Mouse (Mus musculus): Measurements from ENCODE around the gene Tdrd9. TPM values are rescaled to one million over a fixed set of nuclear protein-coding genes. Genes with fewer than 3 reads are reported as not detected.
"Not testable (repeated sequence)": the region's sequence is repeated elsewhere in the genome, so short reads cannot be mapped to it uniquely, and the experiment has no call there.

The Tdrd9 gene
- polyA plus RNA-seq, 1 experiment from 2014 or later, result 0.47 TPM

DNA sequence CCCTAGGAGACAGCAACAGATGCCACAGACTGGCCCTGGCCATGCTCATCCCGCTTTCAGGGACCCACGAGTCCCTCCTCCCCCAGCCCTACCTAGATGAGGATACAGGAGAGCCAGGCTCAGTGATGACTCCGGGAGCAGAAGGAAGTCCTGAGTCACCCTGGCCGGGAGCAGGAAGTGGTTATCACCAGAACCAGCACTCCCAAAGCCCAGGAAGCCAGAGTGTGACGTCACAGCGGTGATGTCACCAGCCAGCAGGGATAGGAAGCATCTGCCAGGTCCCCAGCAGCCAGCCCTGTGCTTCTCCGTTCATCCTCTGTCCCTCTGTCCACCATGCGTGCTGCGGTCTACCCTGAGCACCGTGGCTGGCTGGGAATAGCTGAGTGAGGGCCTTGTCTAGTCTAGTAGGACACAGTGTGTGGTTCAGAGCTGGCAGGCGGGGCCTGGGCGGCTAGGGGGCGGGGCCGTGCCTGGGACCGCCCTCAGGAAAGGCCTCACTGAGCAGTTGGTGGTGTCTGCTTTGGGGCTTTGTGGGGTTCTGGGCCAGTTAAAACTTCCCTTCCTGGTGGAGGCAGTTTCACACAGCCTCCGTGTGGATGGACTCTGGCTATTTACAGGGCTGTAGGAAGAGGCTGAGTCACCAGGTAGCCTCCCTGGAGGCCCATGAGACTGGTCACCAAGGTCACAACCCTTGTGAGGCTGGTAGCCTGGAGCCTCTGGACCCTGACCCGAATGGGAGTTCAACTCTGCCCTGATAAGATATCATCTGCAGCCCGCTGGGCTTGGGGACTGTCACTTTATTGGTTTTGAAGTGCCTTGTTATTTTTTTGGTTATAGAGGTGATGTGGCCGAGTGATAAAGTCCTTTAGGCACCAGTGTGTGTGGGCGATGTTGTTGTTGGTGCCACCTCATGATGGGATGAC lies 27.0 kb upstream of the Tdrd9 start:
- peak overlapping the region; percentile 41 for H3K4me2 ChIP-seq
- peak overlapping the region; percentile 93 for H3K27ac ChIP-seq
- 0 out of 2 replicates have a peak overlapping the region, but pooled peaks have one; percentile 2 for H3K9ac ChIP-seq
- WGBS, result 61% methylated on average over 18 of the region's 20 CpGs
- peaks cover 36% of the 10 kb centered on the region for H3K4me1 ChIP-seq
- not testable (repeated sequence) for H3K9me3 ChIP-seq (replicated peaks); H3K27me3 ChIP-seq; H3K36me3 ChIP-seq
- H3K4me3 ChIP-seq (replicated peaks), result 0 out of 2 replicates have a peak overlapping the region, but pooled peaks have one; percentile 6
- peak; percentile 66 for ATAC-seq (replicated peaks; ENCODE audit: low FRiP score)

DNA sequence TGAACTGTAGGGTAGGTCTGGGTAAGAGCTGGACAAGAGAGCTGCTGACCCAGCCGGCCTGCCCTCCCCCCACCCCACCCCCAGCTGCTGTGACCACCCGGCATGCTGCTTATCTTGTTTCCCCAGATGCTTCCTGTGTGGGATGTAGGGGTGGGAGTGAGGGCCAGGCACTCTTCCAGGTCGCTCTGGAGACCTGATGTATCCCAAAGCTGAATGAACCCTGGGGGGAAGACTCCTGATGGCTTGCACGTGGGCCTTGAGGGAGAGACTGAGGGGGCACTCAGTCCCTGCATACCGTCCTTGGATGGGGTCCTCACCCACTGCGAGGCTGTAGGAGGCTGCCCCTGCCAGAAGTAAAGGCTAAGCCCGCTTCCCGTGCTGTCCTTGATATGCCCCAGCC lies 26.2 kb upstream of the Tdrd9 start:
- ATAC-seq (replicated peaks; ENCODE audit: low FRiP score), result peak; percentile 15; the same call in 1 of the 2 replicates
- Histone ChIP-seq H3K36me3 (no peaks in the 10 kb centered on the region), H3K9ac (no peak overlapping the region), H3K9me3 (replicated peaks) (no peaks in the 10 kb centered on the region), H3K4me3 (replicated peaks) (no peak overlapping the region), H3K27me3 (no peaks in the 10 kb centered on the region), H3K4me1 (peaks cover 33% of the 10 kb centered on the region), H3K4me2 (0 out of 2 replicates have a peak overlapping the region, but pooled peaks have one; percentile 7), H3K27ac (peak overlapping the region; percentile 93)
- WGBS, result 25% methylated on average over 8 of the region's 8 CpGs

DNA sequence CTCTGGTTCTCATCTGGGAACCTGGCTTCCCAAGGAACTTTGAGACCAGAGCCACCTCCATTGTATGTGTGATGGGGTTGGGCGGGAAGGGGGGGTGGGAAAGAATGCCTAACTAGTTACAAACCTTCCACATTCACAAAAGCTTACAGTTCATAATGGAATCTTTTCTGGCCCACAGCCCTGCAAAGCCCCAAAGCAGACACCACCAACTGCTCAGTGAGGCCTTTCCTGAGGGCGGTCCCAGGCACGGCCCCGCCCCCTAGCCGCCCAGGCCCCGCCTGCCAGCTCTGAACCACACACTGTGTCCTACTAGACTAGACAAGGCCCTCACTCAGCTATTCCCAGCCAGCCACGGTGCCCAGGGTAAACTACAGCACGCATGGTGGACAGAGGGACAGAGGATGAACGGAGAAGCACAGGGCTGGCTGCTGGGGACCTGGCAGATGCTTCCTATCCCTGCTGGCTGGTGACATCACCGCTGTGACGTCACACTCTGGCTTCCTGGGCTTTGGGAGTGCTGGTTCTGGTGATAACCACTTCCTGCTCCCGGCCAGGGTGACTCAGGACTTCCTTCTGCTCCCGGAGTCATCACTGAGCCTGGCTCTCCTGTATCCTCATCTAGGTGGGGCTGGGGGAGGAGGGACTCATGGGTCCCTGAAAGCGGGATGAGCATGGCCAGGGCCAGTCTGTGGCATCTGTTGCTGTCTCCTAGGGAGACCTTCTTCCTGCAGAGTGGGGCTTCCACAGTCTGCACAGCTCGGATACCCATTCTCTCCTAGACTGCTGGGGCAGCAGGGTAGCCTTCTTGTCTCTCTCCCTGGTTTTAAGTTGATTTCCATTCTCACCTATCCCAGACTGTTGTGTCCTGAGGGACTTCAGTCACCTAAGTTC lies 25.3 kb upstream of the Tdrd9 start:
- WGBS, result 71% methylated on average over 13 of the region's 15 CpGs
- H3K27me3 ChIP-seq; H3K36me3 ChIP-seq; H3K4me3 ChIP-seq (replicated peaks); H3K4me2 ChIP-seq; H3K9me3 ChIP-seq (replicated peaks); H3K9ac ChIP-seq: not testable (repeated sequence)
- Histone ChIP-seq H3K4me1 (peaks cover 35% of the 10 kb centered on the region), H3K27ac (peak overlapping the region; percentile 93)
- ATAC-seq (replicated peaks; ENCODE audit: low FRiP score), result peak; percentile 73

DNA sequence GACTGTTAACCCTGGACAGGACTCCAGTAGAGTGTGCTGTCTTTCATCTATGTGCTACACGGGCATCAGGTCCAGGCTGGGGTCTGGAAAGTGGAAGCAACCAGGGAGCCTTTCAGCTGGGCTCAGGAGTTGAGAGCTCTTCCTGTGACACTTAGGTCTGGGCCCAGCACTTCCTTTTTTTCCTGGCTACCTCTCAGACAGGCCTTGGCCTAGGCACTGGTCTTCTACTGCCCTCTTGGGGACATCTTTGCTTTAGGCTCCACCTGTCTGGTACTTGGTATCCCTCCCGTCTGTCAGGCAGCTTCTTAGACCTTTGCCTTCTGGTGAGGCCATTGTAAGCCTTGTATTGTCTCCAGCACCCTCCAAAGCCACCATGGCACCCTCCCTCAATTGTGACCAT lies 24.6 kb upstream of the Tdrd9 start:
- H3K4me2 ChIP-seq, result no peak overlapping the region

DNA sequence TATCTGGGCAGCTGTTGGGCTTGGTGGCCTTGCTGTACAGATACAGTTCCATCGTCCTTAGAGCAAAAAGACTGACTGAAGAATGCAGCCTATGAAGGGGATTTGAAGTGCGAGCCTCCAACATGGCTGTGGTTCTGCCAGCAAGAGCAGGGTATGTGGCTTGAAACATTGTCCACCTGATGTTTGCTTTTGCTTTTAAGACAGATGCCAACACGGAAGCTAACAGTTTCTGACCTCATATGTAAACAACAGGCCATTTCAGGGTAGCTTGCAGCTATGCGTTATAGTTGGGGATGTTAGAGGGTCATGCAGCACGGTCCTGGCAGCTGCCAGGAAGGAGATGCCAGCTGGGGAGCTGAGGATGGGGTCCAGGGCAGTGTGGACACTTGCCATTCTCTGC lies 20.9 kb upstream of the Tdrd9 start:
- H3K9me3 ChIP-seq (replicated peaks), result no peaks in the 10 kb centered on the region
- no peak for ATAC-seq (replicated peaks; ENCODE audit: low FRiP score)
- peaks cover 25% of the 10 kb centered on the region for H3K4me1 ChIP-seq
- H3K27ac ChIP-seq, result no peak overlapping the region
- H3K4me3 ChIP-seq (replicated peaks), result no peak overlapping the region
- no peak overlapping the region for H3K9ac ChIP-seq
- H3K36me3 ChIP-seq, result no peaks in the 10 kb centered on the region
- H3K27me3 ChIP-seq, result no peaks in the 10 kb centered on the region
- no peak overlapping the region for H3K4me2 ChIP-seq
- 77% methylated on average over 5 of the region's 5 CpGs for WGBS

More for the DNA sequence above, 24.6 kb upstream of the Tdrd9 start:
- Histone ChIP-seq H3K4me3 (replicated peaks) (no peak overlapping the region), H3K27ac (peak overlapping the region; percentile 82), H3K4me1 (peaks cover 41% of the 10 kb centered on the region), H3K36me3 (no peaks in the 10 kb centered on the region), H3K9ac (no peak overlapping the region), H3K9me3 (replicated peaks) (no peaks in the 10 kb centered on the region), H3K27me3 (no peaks in the 10 kb centered on the region)
- ATAC-seq (replicated peaks; ENCODE audit: low FRiP score), result 0 out of 2 replicates have a peak, but pooled peaks have one; percentile 22
- 44% methylated on average over 2 of the region's 2 CpGs for WGBS

DNA sequence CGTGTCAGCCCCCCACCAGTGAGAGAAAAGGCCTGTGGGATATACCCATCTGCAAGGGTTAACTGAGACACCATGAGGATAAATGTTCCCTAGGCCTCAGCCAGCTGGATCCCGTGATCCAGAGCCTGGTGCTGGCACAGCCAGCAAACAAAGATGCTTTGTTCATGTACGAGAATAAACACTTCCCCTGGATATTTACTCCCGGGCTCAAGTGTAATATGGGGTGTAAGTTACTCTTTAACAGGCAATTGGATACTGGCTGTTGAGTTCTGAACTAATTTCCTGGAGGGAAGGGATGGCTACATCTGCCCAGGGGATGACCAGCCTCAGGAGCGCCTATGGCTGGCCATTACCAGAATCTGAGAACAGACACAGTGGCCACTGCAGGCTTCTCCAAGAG lies 19.7 kb upstream of the Tdrd9 start:
- Histone ChIP-seq H3K4me1 (peaks cover 17% of the 10 kb centered on the region), H3K36me3 (no peaks in the 10 kb centered on the region), H3K4me3 (replicated peaks) (no peak overlapping the region), H3K27ac (peak overlapping the region; percentile 48; the same call in 1 of the 2 replicates), H3K9me3 (replicated peaks) (no peaks in the 10 kb centered on the region), H3K9ac (no peak overlapping the region), H3K4me2 (no peak overlapping the region), H3K27me3 (no peaks in the 10 kb centered on the region)
- 35% methylated on average over 5 of the region's 5 CpGs for WGBS
- ATAC-seq (replicated peaks; ENCODE audit: low FRiP score), result peak; percentile 74

DNA sequence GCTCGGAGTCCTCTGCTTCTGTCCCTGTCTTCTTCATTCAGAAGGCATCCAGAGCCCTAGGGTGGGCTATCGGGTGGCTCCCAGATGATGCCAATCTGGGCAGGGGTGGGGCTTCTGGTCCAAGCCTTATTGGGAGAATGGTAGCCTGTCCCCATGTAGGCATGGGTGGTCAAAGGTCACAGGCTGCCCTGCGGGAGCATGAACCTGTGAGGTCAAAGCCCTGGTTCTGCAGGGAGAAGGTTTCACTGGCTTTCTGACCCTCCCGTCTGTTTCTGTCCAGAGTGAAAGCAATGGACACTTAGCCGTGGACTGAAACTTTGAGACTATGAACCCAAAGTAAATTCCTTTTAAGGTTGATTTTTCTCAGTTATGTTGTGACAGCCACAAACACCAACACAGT lies 15.2 kb upstream of the Tdrd9 start:
- no peak overlapping the region for H3K27ac ChIP-seq
- H3K9me3 ChIP-seq (replicated peaks), result peaks cover 4% of the 10 kb centered on the region; the same call in 1 of the 2 replicates
- ATAC-seq (replicated peaks; ENCODE audit: low FRiP score), result no peak
- peaks cover 21% of the 10 kb centered on the region for H3K36me3 ChIP-seq
- H3K4me3 ChIP-seq (replicated peaks), result no peak overlapping the region
- WGBS, result 68% methylated on average over 5 of the region's 5 CpGs
- no peak overlapping the region for H3K4me2 ChIP-seq
- H3K4me1 ChIP-seq, result peaks cover 14% of the 10 kb centered on the region
- H3K9ac ChIP-seq, result no peak overlapping the region
- H3K27me3 ChIP-seq, result no peaks in the 10 kb centered on the region

DNA sequence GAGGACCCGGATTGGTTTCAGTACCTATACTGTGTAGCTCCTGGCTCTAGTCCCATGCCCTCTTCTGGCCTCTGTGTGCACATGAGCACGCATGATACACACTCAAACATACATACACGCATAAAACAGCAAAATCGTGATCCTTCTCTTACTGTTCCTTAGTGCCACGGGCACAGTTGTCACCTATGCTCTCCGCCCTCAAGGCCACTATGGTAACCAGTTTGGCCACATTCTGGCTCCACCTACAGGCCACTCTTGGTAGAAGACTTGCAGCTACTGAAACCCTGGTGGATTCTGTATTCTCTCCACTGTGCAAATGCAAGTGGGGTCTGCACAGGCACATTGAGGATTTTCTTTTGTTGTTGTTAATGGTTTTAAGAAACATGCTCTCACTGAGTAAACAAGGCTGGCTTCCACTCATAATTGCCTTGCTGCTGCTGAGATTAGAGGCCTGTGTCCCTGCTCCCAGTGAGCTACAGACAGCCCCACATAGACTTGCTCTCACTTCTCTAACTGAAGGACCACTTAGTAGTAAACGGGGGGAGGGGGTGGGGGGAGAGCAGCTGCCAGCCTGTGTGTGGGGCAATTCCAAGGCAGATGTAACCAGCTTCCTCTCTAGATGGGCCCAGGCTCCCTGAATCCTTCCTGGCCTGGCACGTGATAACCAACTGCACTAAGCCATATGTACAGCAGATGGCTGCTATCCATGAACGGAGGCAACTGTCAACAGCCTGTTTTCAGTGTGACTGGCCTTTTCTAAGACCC lies 13.1 kb upstream of the Tdrd9 start:
- Histone ChIP-seq H3K36me3 (peaks cover 42% of the 10 kb centered on the region), H3K27ac (no peak overlapping the region)
- peak; percentile 52; the same call in 1 of the 2 replicates for ATAC-seq (replicated peaks; ENCODE audit: low FRiP score)

DNA sequence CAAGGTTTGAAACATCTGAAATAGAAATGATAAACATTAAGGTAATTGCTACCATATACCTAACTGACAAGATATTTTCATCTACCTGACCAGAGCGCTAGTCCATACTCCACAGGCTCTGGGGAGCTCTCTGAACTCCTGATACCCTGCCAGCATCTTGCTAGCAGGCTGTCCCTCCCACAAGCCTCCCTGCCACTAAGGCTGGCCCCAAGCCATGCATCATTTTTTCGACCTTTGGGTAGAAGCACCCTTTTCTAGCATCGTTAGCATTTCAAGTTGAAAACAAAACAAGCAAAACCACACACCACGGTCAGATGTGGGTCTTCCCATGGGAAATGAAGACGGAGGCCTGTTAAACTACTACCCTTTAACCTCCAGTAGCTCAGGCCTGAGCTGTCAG lies 8.0 kb upstream of the Tdrd9 start:
- H3K4me2 ChIP-seq, result no peak overlapping the region
- WGBS, result 84% methylated on average over 5 of the region's 5 CpGs
- H3K9ac ChIP-seq, result no peak overlapping the region

More for the DNA sequence above, 13.1 kb upstream of the Tdrd9 start:
- Histone ChIP-seq H3K9ac (no peak overlapping the region), H3K9me3 (replicated peaks) (peaks cover 4% of the 10 kb centered on the region; the same call in 1 of the 2 replicates), H3K4me1 (no peaks in the 10 kb centered on the region), H3K27me3 (no peaks in the 10 kb centered on the region), H3K4me2 (no peak overlapping the region), H3K4me3 (replicated peaks) (no peak overlapping the region)
- 44% methylated on average over 9 of the region's 9 CpGs for WGBS

DNA sequence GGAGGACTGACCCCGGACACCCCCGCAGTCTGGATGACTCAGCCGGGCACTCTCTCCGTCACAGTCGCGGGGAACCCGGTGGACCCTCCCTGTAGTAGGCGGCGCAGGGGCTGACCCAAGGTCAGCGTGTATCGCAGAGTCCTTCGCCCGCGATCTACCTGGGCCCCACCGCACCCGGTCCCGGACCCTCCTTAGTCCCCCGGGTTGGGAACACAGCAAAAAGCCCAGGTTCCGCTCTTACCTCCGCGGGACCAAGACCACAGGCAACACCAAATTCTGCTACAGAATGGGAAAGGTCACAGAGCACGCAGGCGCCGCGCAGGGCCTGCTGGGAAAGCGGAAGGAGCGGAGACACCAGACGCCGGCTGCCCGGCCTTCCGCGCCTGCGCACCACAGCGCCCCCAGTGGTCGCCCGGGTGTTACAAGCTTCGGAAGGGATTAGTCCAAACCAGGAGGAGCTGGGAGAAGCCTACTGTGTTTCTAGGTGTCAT lies 4.6 kb upstream of the Tdrd9 start, which contains the start of gene Atp5mpl:
Atp5mpl (minus strand) TSS at position 295 of the 491 bp plus-strand sequence.
- Histone ChIP-seq H3K4me2 (peak within 1 kb of the TSS; percentile 84), H3K9me3 (replicated peaks) (no peaks in the 10 kb centered on the region), H3K4me1 (peaks cover 15% of the 10 kb centered on the region), H3K36me3 (peaks cover 27% of the 10 kb centered on the region), H3K4me3 (replicated peaks) (peak within 1 kb of the TSS; percentile 93), H3K9ac (peak within 1 kb of the TSS; percentile 89), H3K27ac (peak within 1 kb of the TSS; percentile 83), H3K27me3 (no peaks in the 10 kb centered on the region)
- ATAC-seq (replicated peaks; ENCODE audit: low FRiP score), result peak; percentile 92
- under 1% methylated on average over 37 of the region's 37 CpGs for WGBS

More for the DNA sequence above, 8.0 kb upstream of the Tdrd9 start:
- peaks cover 15% of the 10 kb centered on the region for H3K4me1 ChIP-seq
- no peak for ATAC-seq (replicated peaks; ENCODE audit: low FRiP score)
- no peak overlapping the region for H3K27ac ChIP-seq
- no peaks in the 10 kb centered on the region for H3K27me3 ChIP-seq
- H3K9me3 ChIP-seq (replicated peaks), result peaks cover 4% of the 10 kb centered on the region; the same call in 1 of the 2 replicates
- H3K36me3 ChIP-seq, result peaks cover 54% of the 10 kb centered on the region
- no peak overlapping the region for H3K4me3 ChIP-seq (replicated peaks)

DNA sequence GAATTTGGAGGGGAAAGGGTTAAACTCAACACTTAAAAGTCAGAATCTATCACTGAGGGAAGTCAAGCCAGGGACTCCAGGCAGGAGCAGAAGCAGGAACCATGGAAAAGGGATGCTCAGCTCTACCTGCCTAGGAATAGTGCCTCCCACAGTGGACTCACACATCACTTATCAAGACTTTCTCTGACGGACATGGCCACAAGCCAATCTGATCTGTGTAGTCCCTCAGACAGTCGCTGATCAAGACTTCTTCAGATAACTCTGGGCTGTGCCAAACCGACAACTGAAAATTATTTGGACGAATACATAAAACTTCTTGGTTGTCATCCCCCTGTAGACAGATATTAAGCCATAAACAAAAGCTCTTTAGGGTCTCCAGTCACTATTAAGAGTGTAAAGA lies 1.3 kb upstream of the Tdrd9 start:
- H3K27ac ChIP-seq, result no peak overlapping the region
- WGBS, result 74% methylated on average over 4 of the region's 4 CpGs
- peaks cover 12% of the 10 kb centered on the region for H3K4me1 ChIP-seq

More for the DNA sequence above, 1.3 kb upstream of the Tdrd9 start:
- H3K4me2 ChIP-seq, result no peak overlapping the region
- no peak for ATAC-seq (replicated peaks; ENCODE audit: low FRiP score)
- H3K9ac ChIP-seq, result no peak overlapping the region
- no peaks in the 10 kb centered on the region for H3K9me3 ChIP-seq (replicated peaks)
- no peaks in the 10 kb centered on the region for H3K36me3 ChIP-seq
- H3K27me3 ChIP-seq, result no peaks in the 10 kb centered on the region
- H3K4me3 ChIP-seq (replicated peaks), result no peak overlapping the region
